Mouse (Mus musculus) right cerebral cortex, adult 18-20 months (tissue): ENCODE results near the gene Rpap1.
"Not testable (repeated sequence)": the region's sequence is repeated elsewhere in the genome, so short reads cannot be mapped to it uniquely, and the experiment has no call there.

Experiments
- DNase-seq: peaks from one replicate; pipeline ENCODE4 v3.0.0; 2022; ENCODE audit warnings: mixed read lengths

Rpap1 gene

DNA sequence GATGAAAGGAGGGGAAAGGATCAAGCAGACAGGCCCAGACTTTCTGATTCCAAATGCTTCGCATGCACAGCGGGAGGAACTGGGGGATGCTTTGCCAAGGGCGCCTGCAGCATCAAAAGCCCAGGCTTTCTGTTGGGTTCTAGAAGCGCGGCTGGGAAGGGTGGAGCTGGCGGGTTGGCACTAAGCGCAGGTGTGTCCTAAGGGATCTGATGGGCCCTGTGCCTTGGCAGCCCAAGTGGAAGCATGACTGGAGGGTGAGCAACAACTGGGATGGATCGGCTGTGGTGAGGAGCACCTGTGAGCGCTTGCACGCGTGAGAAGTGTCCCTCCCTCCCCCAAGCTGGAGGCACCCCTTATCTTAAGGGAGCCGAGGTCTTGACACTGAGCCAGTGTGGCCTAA lies 50.2 kb downstream of the Rpap1 start:
- DNase-seq = no peak

DNA sequence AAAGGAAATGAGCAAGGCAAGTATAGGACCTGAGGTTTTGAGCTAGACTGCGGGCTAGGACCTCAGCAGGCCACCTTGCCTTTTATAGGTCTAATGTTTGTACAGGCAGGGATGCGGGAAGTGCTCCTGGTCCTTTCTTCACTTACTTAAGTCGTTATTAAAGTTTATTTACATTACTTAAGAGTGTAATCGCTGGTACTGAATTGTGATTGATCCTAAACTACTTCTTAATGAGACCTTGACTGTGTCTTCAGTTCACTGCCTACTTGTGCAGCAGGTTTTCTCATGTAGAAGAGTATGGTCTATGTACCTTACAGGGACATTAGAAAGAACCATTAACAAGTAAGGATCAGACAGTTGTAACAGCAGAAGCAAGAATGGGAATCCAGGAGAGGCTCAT lies 56.6 kb downstream of the Rpap1 start:
- no peak for DNase-seq

DNA sequence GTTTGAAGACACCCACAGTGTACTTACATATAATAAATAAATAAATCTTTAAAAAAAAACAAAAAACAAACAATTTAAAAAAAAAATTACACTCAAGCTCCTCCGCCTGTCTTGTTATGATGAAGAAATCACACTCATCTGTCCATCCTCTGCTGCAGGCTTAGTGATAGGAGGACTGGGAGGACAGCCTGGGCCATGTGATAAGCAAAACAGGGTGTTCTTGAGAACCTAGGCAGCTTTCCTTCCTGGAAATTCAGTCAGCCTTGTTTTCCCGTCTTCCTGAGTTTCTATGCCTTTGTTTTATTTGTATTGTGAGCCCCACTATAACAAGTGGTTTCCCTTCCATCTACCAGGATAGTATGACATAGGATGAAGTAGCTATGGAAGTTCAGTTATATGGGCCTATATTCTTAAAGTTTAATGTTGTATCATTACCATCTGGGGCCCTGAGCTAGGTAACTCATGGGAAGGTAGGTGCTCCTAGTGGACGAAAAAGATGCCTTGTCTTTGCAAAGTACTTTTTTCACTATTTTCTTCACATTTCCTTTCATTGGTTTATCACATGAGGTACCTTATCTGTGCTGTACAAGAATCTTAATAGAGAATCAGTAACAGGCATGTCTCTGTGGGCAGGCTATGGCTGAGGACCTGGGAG lies 59.4 kb downstream of the Rpap1 start:
- DNase-seq = no peak

DNA sequence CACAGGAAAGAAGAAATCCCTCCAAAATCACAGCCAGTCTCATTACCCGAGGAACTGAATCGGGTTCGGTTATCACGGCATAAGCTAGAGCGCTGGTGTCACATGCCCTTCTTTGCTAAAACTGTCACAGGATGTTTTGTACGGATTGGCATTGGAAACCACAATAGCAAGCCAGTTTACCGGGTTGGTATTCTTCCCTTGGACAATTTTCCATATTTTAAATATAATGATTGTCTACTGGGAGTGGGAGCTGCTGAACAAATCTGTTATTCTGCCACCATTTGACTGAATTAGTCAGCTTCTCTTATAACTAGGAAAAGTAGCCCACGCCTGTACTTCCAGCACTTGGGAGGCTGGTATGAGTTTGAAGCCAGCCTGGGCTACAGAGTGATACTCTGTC lies 66.3 kb downstream of the Rpap1 start:
- no peak for DNase-seq

DNA sequence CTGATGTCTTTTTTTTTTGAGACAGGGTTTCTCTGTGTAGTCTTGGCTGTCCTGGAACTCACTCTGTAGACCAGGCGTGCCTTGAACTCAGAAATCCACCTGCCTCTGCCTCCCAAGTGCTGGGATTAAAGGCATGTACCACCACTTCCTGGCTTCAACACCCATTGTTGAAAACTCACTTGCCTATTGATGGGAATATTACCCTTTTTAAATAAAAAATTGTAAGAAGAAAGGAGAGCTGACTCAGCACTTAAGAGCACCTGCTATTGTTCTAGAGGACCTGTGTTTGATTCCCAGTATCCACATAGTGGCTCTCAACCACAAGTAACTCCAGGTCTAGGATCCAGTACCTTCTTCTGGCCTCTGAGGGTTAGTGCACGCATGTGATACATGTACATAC lies 71.5 kb downstream of the Rpap1 start:
- DNase-seq = not testable (repeated sequence)
